Mouse (Mus musculus): ENCODE measurements around the gene Gle1. TPM values are rescaled to one million over a fixed set of nuclear protein-coding genes. Genes with fewer than 3 reads are reported as not detected.

The Gle1 gene
- polyA plus RNA-seq, 1 experiment from 2014 or later, result 14.5 TPM

DNA sequence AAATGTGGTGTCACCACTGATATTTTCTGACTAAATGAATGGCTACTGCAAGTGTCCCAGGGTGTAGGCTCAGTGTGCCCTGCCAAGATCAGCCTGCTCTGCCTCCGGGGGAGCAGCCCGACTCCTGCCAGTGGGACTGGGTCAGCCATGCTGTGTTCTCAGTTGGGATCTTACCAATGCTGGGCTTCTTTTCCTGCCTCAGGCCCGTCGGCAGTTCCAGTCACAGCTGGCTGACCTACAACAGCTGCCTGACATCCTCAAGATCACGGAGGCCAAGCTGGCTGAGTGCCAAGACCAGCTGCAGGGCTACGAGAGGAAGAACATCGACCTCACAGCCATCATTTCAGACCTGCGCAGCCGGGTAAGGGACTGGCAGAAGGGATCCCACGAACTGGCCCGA, 13.2 kb upstream of the Gle1 start:
- Histone ChIP-seq H3K4me1 (replicated peaks; ENCODE audit: control insufficient read depth, insufficient read depth, low read length) (no peaks in the 10 kb centered on the region), H3K9me3 (ENCODE audit: control insufficient read depth) (no peaks in the 10 kb centered on the region), H3K36me3 (ENCODE audit: control insufficient read depth, insufficient read depth) (peaks cover 66% of the 10 kb centered on the region), H3K27ac (ENCODE audit: low read depth, low read length) (no peak overlapping the region), H3K4me3 (ENCODE audit: low read depth, low read length) (no peak overlapping the region), H3K9ac (ENCODE audit: low read depth, low read length) (no peak overlapping the region), H3K27me3 (replicated peaks; ENCODE audit: control insufficient read depth, insufficient read depth, low read length) (no peaks in the 10 kb centered on the region), H3K4me2 (replicated peaks; ENCODE audit: low read depth) (no peak overlapping the region)
- no peak for ATAC-seq
- 45% methylated on average over 11 of the region's 11 CpGs for WGBS
- no peak for TF ChIP-seq CTCF (IDR thresholded peaks at IDR 0.05; ENCODE audit: low read depth)

GRCm38 (mm10) chr2:29926542-29926941, 8.7 kb upstream of the Gle1 start:
- ATAC-seq, result no peak
- TF ChIP-seq CTCF (IDR thresholded peaks at IDR 0.05; ENCODE audit: low read depth), result no peak

GRCm38 (mm10) chr2:29930506-29930905, 4.7 kb upstream of the Gle1 start:
- no peak for ATAC-seq
- 86% methylated on average over 10 of the region's 10 CpGs for WGBS
- Histone ChIP-seq H3K27me3 (replicated peaks; ENCODE audit: control insufficient read depth, insufficient read depth, low read length) (no peaks in the 10 kb centered on the region), H3K9ac (ENCODE audit: low read depth, low read length) (no peak overlapping the region), H3K9me3 (ENCODE audit: control insufficient read depth) (no peaks in the 10 kb centered on the region), H3K36me3 (ENCODE audit: control insufficient read depth, insufficient read depth) (peaks cover 53% of the 10 kb centered on the region), H3K4me2 (replicated peaks; ENCODE audit: low read depth) (no peak overlapping the region), H3K27ac (ENCODE audit: low read depth, low read length) (no peak overlapping the region), H3K4me3 (ENCODE audit: low read depth, low read length) (no peak overlapping the region), H3K4me1 (replicated peaks; ENCODE audit: control insufficient read depth, insufficient read depth, low read length) (no peaks in the 10 kb centered on the region)
- no peak for TF ChIP-seq CTCF (IDR thresholded peaks at IDR 0.05; ENCODE audit: low read depth)

More at GRCm38 (mm10) chr2:29926542-29926941, 8.7 kb upstream of the Gle1 start:
- no peak overlapping the region for H3K27ac ChIP-seq (ENCODE audit: low read depth, low read length)
- H3K4me3 ChIP-seq (ENCODE audit: low read depth, low read length), result no peak overlapping the region
- H3K9ac ChIP-seq (ENCODE audit: low read depth, low read length), result no peak overlapping the region
- H3K27me3 ChIP-seq (replicated peaks; ENCODE audit: control insufficient read depth, insufficient read depth, low read length), result no peaks in the 10 kb centered on the region
- 83% methylated on average over 5 of the region's 5 CpGs for WGBS
- H3K4me1 ChIP-seq (replicated peaks; ENCODE audit: control insufficient read depth, insufficient read depth, low read length), result no peaks in the 10 kb centered on the region
- H3K36me3 ChIP-seq (ENCODE audit: control insufficient read depth, insufficient read depth), result peaks cover 78% of the 10 kb centered on the region
- no peaks in the 10 kb centered on the region for H3K9me3 ChIP-seq (ENCODE audit: control insufficient read depth)
- H3K4me2 ChIP-seq (replicated peaks; ENCODE audit: low read depth), result no peak overlapping the region

DNA sequence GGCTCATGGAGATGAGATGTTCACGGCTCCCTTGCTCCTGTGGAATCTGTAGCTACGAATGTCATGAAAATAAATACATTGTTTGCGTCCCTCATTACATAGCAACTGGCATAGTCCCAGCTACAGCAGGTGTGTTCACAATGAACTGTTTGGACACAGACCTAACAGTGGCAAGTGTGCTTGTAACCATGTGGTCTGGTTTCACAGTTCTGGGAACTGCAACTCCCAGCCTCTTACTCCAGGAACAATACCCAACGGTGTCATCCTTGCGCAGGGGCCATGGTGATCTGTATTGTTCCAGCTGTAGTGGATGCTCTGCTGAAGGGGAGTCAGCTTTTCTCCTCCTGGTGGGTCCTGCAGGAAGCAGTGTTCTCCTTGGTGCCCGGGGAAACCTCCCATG, 4.0 kb upstream of the Gle1 start:
- no peaks in the 10 kb centered on the region for H3K27me3 ChIP-seq (replicated peaks; ENCODE audit: control insufficient read depth, insufficient read depth, low read length)
- 88% methylated on average over 6 of the region's 6 CpGs for WGBS

DNA sequence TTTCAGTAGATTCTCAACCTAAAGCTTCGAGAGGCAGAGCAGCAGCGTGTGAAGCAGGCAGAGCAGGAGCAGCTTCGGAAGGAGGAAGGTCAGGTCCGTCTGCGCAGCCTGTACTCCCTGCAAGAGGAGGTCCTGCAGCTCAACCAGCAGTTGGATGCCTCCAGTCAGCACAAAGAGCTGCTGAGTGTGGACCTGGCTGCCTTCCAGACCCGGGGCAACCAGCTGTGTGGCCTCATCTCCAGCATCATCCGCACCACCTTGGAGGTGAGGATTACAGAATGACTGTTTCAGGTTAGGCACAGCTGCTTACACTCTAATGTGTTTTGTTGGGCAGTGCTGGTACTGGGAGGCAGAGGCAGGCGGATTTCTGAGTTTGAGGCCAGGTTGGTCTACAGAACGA, 4.8 kb downstream of the Gle1 start:
- Histone ChIP-seq H3K27me3 (replicated peaks; ENCODE audit: control insufficient read depth, insufficient read depth, low read length) (no peaks in the 10 kb centered on the region), H3K9me3 (ENCODE audit: control insufficient read depth) (no peaks in the 10 kb centered on the region), H3K4me2 (replicated peaks; ENCODE audit: low read depth) (no peak overlapping the region), H3K36me3 (ENCODE audit: control insufficient read depth, insufficient read depth) (peaks cover 56% of the 10 kb centered on the region), H3K4me1 (replicated peaks; ENCODE audit: control insufficient read depth, insufficient read depth, low read length) (peaks cover 4% of the 10 kb centered on the region), H3K4me3 (ENCODE audit: low read depth, low read length) (no peak overlapping the region), H3K9ac (ENCODE audit: low read depth, low read length) (no peak overlapping the region), H3K27ac (ENCODE audit: low read depth, low read length) (no peak overlapping the region)
- ATAC-seq, result no peak
- WGBS, result 93% methylated on average over 9 of the region's 9 CpGs
- no peak for TF ChIP-seq CTCF (IDR thresholded peaks at IDR 0.05; ENCODE audit: low read depth)

More for the DNA sequence above, 4.0 kb upstream of the Gle1 start:
- ATAC-seq, result no peak
- no peak overlapping the region for H3K27ac ChIP-seq (ENCODE audit: low read depth, low read length)
- no peak overlapping the region for H3K4me3 ChIP-seq (ENCODE audit: low read depth, low read length)
- no peak overlapping the region for H3K9ac ChIP-seq (ENCODE audit: low read depth, low read length)
- TF ChIP-seq CTCF (IDR thresholded peaks at IDR 0.05; ENCODE audit: low read depth), result no peak
- H3K4me2 ChIP-seq (replicated peaks; ENCODE audit: low read depth), result no peak overlapping the region
- H3K4me1 ChIP-seq (replicated peaks; ENCODE audit: control insufficient read depth, insufficient read depth, low read length), result peaks cover 4% of the 10 kb centered on the region
- peaks cover 46% of the 10 kb centered on the region for H3K36me3 ChIP-seq (ENCODE audit: control insufficient read depth, insufficient read depth)
- H3K9me3 ChIP-seq (ENCODE audit: control insufficient read depth), result no peaks in the 10 kb centered on the region

DNA sequence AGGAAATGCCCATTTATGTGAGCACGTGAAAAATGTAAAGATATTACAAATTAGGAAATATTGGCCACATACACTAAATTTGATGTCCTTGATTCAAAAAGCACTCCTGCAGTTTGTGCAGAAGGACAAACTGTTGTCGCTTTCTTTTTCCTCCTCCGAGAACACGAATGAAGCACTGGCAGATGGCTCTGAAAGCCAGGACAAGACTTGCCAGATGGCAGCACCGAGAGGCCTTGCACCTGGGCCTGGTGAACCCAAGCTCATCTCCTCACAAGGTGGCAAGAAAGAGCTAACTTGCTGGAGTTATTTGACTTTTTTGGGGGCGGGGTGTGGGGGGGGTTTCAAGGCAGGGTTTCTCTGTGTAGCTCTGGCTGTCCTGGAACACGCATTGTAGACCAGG, 5.6 kb downstream of the Gle1 start:
- peaks cover 57% of the 10 kb centered on the region for H3K36me3 ChIP-seq (ENCODE audit: control insufficient read depth, insufficient read depth)
- 94% methylated on average over 7 of the region's 7 CpGs for WGBS
- H3K9ac ChIP-seq (ENCODE audit: low read depth, low read length), result no peak overlapping the region
- no peaks in the 10 kb centered on the region for H3K9me3 ChIP-seq (ENCODE audit: control insufficient read depth)
- no peak for ATAC-seq
- H3K4me3 ChIP-seq (ENCODE audit: low read depth, low read length), result no peak overlapping the region
- H3K27me3 ChIP-seq (replicated peaks; ENCODE audit: control insufficient read depth, insufficient read depth, low read length), result no peaks in the 10 kb centered on the region
- peaks cover 4% of the 10 kb centered on the region for H3K4me1 ChIP-seq (replicated peaks; ENCODE audit: control insufficient read depth, insufficient read depth, low read length)
- no peak overlapping the region for H3K4me2 ChIP-seq (replicated peaks; ENCODE audit: low read depth)
- no peak for TF ChIP-seq CTCF (IDR thresholded peaks at IDR 0.05; ENCODE audit: low read depth)
- no peak overlapping the region for H3K27ac ChIP-seq (ENCODE audit: low read depth, low read length)

GRCm38 (mm10) chr2:29944723-29945122, 9.5 kb downstream of the Gle1 start:
- Histone ChIP-seq H3K9me3 (ENCODE audit: control insufficient read depth) (no peaks in the 10 kb centered on the region), H3K4me1 (replicated peaks; ENCODE audit: control insufficient read depth, insufficient read depth, low read length) (no peaks in the 10 kb centered on the region), H3K27me3 (replicated peaks; ENCODE audit: control insufficient read depth, insufficient read depth, low read length) (no peaks in the 10 kb centered on the region), H3K4me3 (ENCODE audit: low read depth, low read length) (no peak overlapping the region), H3K27ac (ENCODE audit: low read depth, low read length) (peak overlapping the region; percentile 55), H3K4me2 (replicated peaks; ENCODE audit: low read depth) (no peak overlapping the region), H3K9ac (ENCODE audit: low read depth, low read length) (no peak overlapping the region), H3K36me3 (ENCODE audit: control insufficient read depth, insufficient read depth) (peaks cover 77% of the 10 kb centered on the region)
- WGBS, result 50% methylated on average over 1 of the region's 1 CpGs
- TF ChIP-seq CTCF (IDR thresholded peaks at IDR 0.05; ENCODE audit: low read depth), result no peak
- ATAC-seq, result no peak
